Mouse (Mus musculus) midbrain, embryonic 15.5 days (tissue): ENCODE results near the gene Cpxm2. TPM values are rescaled to one million over a fixed set of nuclear protein-coding genes. Genes with fewer than 3 reads are reported as not detected.
A peak's percentile ranks its signal among the peaks of the same experiment; 100 is the strongest.

Experiments used
- ATAC-seq: fragments of 200-750 bp; cut with Nextera tagmentation; replicated peaks from 2 replicates; pipeline ENCODE4 v1.8.0; 2017; ENCODE audit warnings: moderate TSS enrichment
- H3K27ac ChIP-seq: fragments of 300-500 bp; sonication (generic); 2 replicates; pipeline ENCODE4 v1.5.1; 2015; ENCODE audit warnings: mild to moderate bottlenecking, inconsistent platforms
- H3K27me3 ChIP-seq: fragments of 300-500 bp; sonication (generic); replicated peaks from 2 replicates; pipeline ENCODE4 v1.6.1; 2015; ENCODE audit warnings: inconsistent platforms
- H3K36me3 ChIP-seq: fragments of 300-500 bp; sonication (generic); replicated peaks from 2 replicates; pipeline ENCODE4 v1.6.1; 2015; ENCODE audit warnings: inconsistent platforms
- H3K4me1 ChIP-seq: fragments of 300-500 bp; sonication (generic); 2 replicates; pipeline ENCODE4 v1.6.1; 2015; ENCODE audit warnings: inconsistent platforms
- H3K4me2 ChIP-seq: fragments of 300-500 bp; sonication (generic); 2 replicates; pipeline ENCODE4 v1.6.1; 2015; ENCODE audit warnings: inconsistent platforms, mild to moderate bottlenecking, moderate library complexity
- H3K4me3 ChIP-seq: fragments of 300-500 bp; sonication (generic); 2 replicates; pipeline ENCODE4 v1.5.1; 2015; ENCODE audit warnings: mild to moderate bottlenecking, inconsistent platforms
- H3K9ac ChIP-seq: fragments of 300-500 bp; sonication (generic); 2 replicates; pipeline ENCODE4 v1.6.1; 2015; ENCODE audit warnings: mild to moderate bottlenecking, inconsistent platforms
- H3K9me3 ChIP-seq: fragments of 300-500 bp; sonication (generic); 2 replicates; pipeline ENCODE4 v1.6.1; 2016; ENCODE audit warnings: inconsistent platforms
- WGBS: fragments of 180-500 bp; shearing (Covaris S2); methylation state at CpG from one replicate; pipeline ENCODE4 v1.1.7; 2015; ENCODE audit warnings: mixed read lengths; 5-methylcytosine and 5-hydroxymethylcytosine counted together
- polyA plus RNA-seq: library from polyadenylated mRNA; unstranded; fragments of >200 nt; fragmentation: Nextera tagmentation; extraction: Ambion mirVana; gene quantifications from 2 replicates; pipeline ENCODE4 v1.2.1, GENCODE M21; 2015

The Cpxm2 gene
- polyA plus RNA-seq, 1 experiment from 2014 or later = 1.1 TPM

DNA sequence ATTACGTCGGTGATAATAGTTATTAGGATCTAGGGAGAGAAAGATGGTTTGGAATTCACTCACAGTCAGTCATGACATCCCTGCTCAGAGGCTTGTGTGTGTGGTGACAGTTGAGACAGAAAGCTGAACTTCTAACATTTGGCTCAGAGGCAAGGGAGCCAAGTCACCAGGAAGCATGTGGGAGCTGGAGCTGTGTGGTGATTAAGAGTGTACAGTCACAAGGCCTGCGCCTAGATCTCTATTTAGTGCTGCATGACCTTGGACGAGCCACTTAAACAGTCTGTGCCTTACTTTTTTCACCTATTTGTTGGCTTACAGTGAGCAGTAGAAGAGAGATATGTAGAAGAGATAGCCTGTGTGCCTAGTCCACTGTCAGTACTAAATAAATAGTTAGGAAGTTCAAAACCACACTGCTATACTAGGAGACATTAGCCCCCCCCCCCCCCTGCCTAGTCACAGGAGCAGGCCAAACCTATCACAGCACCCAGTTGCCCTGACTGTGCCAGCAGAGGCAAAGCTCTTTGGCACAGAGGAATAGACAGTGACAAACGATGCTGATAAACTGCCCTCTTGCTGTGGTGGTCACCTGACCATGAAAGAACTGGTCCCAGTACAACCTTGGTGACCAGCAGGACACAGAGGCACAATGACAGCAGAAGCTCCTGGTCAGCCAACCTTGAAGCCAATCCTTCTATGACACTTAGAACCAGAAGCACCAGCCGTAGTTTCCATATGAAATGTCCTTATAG, 83.5 kb downstream of the Cpxm2 start:
- no peak overlapping the region for H3K27ac ChIP-seq
- H3K4me1 ChIP-seq = no peaks in the 10 kb centered on the region
- H3K9ac ChIP-seq = no peak overlapping the region
- H3K27me3 ChIP-seq = no peaks in the 10 kb centered on the region
- no peak for ATAC-seq
- no peaks in the 10 kb centered on the region for H3K36me3 ChIP-seq
- no peak overlapping the region for H3K4me2 ChIP-seq
- WGBS = 90% methylated on average over 6 of the region's 6 CpGs
- no peaks in the 10 kb centered on the region for H3K9me3 ChIP-seq
- no peak overlapping the region for H3K4me3 ChIP-seq

DNA sequence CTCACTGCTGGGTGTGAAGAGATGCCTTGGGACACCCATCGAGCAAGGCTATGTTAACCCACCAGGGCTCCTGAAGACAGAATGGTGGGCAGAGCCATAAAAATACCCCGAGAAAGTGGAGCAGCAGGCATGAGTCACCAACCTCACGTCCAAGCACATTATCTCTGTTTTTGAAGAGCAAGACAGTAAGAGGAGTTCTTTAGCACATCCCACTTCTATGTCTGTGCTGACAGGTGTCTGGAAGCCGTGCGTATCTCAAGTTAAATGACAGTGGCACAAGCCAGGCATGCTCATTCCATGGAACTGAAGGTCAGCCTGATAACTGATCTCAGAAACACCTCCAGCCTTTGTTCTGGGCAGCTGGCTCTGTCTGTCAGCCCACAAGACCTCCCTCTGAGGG, 86.6 kb downstream of the Cpxm2 start:
- no peak for ATAC-seq
- no peaks in the 10 kb centered on the region for H3K36me3 ChIP-seq
- no peak overlapping the region for H3K27ac ChIP-seq
- no peak overlapping the region for H3K4me3 ChIP-seq
- H3K4me1 ChIP-seq = no peaks in the 10 kb centered on the region
- H3K9ac ChIP-seq = no peak overlapping the region
- no peaks in the 10 kb centered on the region for H3K27me3 ChIP-seq
- WGBS = 82% methylated on average over 5 of the region's 5 CpGs
- no peak overlapping the region for H3K4me2 ChIP-seq
- H3K9me3 ChIP-seq = no peaks in the 10 kb centered on the region

DNA sequence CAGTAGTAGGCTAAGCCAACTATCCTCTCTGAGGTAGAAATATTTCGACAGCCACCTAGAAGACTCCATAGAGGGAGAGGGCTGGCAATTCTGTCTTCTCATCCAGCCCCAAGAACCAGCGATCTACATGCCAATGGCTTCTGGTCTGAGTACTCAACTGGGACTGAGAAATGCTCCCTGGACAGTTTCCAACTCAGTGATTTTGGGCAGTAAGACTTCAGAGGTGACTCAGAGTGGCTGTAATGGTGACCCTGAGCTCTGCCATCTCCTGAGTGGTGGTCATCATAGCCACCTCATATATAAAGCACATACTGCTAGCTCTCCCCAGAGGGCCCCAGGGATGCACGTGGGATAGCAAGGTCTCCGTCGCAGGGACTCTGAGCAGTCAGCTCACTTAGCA, 87.0 kb downstream of the Cpxm2 start:
- no peak overlapping the region for H3K4me3 ChIP-seq
- no peak overlapping the region for H3K27ac ChIP-seq
- no peaks in the 10 kb centered on the region for H3K9me3 ChIP-seq
- 84% methylated on average over 5 of the region's 5 CpGs for WGBS
- H3K27me3 ChIP-seq = no peaks in the 10 kb centered on the region
- H3K4me1 ChIP-seq = no peaks in the 10 kb centered on the region
- no peak for ATAC-seq
- H3K36me3 ChIP-seq = no peaks in the 10 kb centered on the region
- H3K9ac ChIP-seq = no peak overlapping the region
- no peak overlapping the region for H3K4me2 ChIP-seq

DNA sequence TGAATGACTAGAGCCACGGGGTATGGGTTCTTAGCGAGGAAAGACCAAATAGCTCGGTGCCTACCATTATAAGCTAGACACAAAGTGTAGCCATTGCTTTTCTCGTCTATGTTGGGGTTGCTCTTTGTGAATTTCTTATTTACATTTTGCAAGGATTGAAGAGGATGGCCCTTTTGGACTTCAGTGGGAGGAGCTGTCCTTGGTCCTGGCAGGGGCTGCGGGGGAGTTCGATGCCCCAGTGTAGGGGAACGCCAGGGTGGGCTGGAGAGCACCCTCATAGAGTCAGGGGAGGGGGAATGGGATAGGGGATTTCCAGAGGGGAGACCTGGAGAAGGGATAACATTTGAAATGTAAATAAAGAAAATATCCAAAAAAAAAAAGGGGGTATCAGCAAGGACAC, 94.4 kb downstream of the Cpxm2 start:
- 86% methylated on average over 7 of the region's 7 CpGs for WGBS
- no peak for ATAC-seq

DNA sequence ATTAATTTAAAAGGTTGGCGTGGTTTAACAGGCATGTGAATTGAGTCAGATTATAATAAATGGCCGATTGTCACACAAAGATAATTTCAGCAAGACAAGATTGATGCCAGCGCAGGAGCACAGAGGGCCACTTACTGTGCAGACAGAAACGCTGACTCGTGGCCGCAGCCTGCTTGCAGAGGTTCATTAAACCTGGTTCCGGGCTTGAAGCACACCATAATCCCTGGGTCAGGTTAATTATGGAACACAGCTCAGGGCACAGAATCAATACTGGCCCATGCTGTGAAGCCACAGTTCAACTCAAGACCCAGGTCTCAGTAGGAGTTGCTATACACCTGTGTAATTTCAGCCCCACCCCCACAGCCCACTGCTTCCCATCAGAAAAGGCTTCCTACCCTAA, 98.0 kb downstream of the Cpxm2 start:
- WGBS = 39% methylated on average over 7 of the region's 7 CpGs
- ATAC-seq = no peak
- H3K27ac ChIP-seq = no peak overlapping the region

More for the DNA sequence above, 94.4 kb downstream of the Cpxm2 start:
- Histone ChIP-seq H3K9me3 (no peaks in the 10 kb centered on the region), H3K36me3 (no peaks in the 10 kb centered on the region), H3K27ac (no peak overlapping the region), H3K9ac (no peak overlapping the region), H3K4me1 (peaks cover 5% of the 10 kb centered on the region), H3K4me2 (no peak overlapping the region), H3K27me3 (no peaks in the 10 kb centered on the region), H3K4me3 (no peak overlapping the region)

DNA sequence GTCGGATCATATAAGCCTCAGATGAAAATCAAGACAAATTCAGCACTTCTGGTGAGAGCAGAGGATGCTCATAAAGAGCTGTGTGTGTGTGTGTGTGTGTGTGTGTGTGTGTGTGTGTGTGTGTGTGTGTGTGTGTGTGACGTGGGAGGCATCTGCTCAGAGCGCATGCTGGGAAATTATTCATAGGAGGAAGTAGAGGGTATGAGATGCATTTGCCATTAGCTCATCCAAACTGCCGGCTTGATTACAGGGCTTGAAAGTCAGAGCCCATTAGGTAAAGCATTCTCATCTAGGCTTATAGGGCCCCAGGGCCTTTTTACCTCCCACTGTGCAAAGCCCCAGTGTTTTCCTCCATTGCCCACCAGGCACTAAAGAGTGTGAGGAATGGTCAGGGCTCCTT, 107.9 kb downstream of the Cpxm2 start:
- Histone ChIP-seq H3K4me1 (no peaks in the 10 kb centered on the region), H3K36me3 (no peaks in the 10 kb centered on the region), H3K9me3 (no peaks in the 10 kb centered on the region), H3K27me3 (no peaks in the 10 kb centered on the region), H3K4me3 (no peak overlapping the region), H3K9ac (no peak overlapping the region), H3K27ac (no peak overlapping the region), H3K4me2 (no peak overlapping the region)
- 61% methylated on average over 4 of the region's 4 CpGs for WGBS
- no peak for ATAC-seq

More for the DNA sequence above, 98.0 kb downstream of the Cpxm2 start:
- Histone ChIP-seq H3K4me3 (no peak overlapping the region), H3K36me3 (no peaks in the 10 kb centered on the region), H3K27me3 (no peaks in the 10 kb centered on the region), H3K4me2 (no peak overlapping the region), H3K9me3 (no peaks in the 10 kb centered on the region), H3K4me1 (peaks cover 5% of the 10 kb centered on the region), H3K9ac (no peak overlapping the region)

DNA sequence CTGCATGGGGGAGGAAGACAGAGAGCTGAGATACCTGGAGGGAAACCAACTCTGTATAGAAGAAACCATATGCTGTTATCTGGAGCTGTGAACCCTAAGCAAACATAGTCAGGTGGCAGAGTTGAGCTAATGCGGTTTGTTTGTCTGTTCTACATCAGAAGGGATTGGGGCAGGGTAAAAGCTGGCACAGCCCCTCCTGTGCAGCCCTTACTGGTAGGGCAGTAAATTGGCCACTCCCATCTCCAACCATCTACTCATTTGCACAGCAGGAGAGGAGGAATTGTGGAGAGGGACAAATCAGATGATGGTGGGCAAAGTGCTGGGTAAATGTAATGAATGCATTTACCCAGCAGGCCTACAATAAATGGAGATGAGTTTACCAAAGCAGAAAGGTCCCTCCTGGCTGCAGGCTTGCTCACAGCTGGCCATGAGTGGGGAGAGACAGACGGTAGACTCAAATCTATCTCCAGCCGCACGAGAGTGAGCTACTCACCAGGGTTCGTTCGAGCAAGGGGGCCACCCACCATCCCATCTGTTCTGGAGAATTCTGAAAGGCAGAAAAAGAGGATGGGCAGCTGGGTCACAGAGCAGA, 122.5 kb downstream of the Cpxm2 start:
- Histone ChIP-seq H3K4me3 (no peak overlapping the region), H3K36me3 (no peaks in the 10 kb centered on the region), H3K9me3 (no peaks in the 10 kb centered on the region), H3K27ac (no peak overlapping the region), H3K4me1 (no peaks in the 10 kb centered on the region), H3K27me3 (no peaks in the 10 kb centered on the region), H3K9ac (no peak overlapping the region), H3K4me2 (no peak overlapping the region)
- ATAC-seq = no peak
- 61% methylated on average over 6 of the region's 6 CpGs for WGBS

DNA sequence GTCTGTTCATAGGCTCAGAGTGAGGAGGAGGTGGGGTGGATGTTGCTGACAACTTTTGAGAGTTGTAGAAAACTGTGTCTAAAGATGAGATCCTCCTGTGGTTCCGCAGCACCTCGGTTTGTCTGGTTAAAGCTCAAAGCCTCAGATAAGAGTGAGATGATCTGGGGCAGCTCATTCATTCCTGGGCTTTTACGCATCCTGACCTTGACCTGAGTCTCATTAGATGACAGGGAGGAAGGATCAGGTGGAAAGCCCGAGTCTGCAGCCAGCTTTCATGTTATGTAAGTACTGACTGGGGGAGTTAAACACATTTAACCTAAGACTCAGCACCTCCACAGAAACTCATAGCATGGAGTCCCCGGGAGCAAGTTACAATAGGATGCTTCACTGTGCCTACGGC, 127.9 kb downstream of the Cpxm2 start:
- no peak overlapping the region for H3K4me2 ChIP-seq
- ATAC-seq = no peak
- WGBS = 75% methylated on average over 6 of the region's 6 CpGs
- H3K4me1 ChIP-seq = no peaks in the 10 kb centered on the region
- no peak overlapping the region for H3K4me3 ChIP-seq
- no peaks in the 10 kb centered on the region for H3K36me3 ChIP-seq
- no peak overlapping the region for H3K27ac ChIP-seq
- no peaks in the 10 kb centered on the region for H3K9me3 ChIP-seq
- H3K9ac ChIP-seq = no peak overlapping the region
- no peaks in the 10 kb centered on the region for H3K27me3 ChIP-seq

DNA sequence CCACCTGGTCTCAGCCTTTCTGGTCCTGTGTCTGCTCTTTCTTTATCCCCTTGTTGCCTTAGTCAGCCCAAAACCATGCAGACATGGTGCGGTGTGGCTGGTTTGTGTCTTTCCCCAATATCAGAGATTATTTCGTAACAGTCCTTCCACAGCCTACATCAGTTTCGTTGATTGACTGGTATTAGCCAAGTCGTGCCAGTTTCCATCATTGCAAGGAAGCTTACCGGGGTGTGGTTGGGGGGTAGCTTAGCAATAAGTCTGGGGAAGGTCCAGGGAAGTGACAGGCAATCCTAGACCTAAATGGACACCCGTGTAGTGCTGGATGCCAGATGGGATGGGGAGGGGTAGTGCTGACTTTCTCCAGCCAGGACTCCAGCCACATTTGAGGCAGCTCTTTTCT, 128.9 kb downstream of the Cpxm2 start:
- Histone ChIP-seq H3K36me3 (no peaks in the 10 kb centered on the region), H3K9me3 (no peaks in the 10 kb centered on the region), H3K9ac (no peak overlapping the region), H3K4me3 (no peak overlapping the region), H3K4me1 (no peaks in the 10 kb centered on the region), H3K4me2 (no peak overlapping the region), H3K27ac (no peak overlapping the region), H3K27me3 (no peaks in the 10 kb centered on the region)
- 64% methylated on average over 6 of the region's 6 CpGs for WGBS
- ATAC-seq = no peak

DNA sequence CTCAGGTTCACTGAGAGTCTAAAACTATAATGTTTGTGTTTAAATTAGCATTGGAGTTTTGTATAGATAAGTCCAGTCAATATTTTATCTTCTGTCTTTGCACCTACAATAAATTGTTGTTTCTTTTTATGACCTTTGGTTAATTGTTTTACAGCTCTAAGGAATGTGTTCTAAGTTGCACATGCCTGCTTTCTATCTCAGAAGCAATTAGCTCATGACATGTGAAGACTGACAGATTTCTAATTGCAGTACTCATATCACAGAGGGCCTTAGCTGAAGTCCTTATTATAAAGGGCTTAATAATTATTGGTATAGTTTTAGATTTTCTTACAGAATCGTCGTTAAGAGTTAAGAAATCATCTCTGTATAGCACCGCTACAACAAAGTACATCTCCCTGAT, 138.6 kb downstream of the Cpxm2 start:
- no peaks in the 10 kb centered on the region for H3K36me3 ChIP-seq
- no peaks in the 10 kb centered on the region for H3K9me3 ChIP-seq
- no peak overlapping the region for H3K4me3 ChIP-seq
- H3K4me2 ChIP-seq = no peak overlapping the region
- WGBS = 78% methylated on average over 3 of the region's 3 CpGs
- no peak overlapping the region for H3K27ac ChIP-seq
- peaks cover 19% of the 10 kb centered on the region for H3K4me1 ChIP-seq
- H3K27me3 ChIP-seq = no peaks in the 10 kb centered on the region
- H3K9ac ChIP-seq = no peak overlapping the region
- no peak for ATAC-seq

DNA sequence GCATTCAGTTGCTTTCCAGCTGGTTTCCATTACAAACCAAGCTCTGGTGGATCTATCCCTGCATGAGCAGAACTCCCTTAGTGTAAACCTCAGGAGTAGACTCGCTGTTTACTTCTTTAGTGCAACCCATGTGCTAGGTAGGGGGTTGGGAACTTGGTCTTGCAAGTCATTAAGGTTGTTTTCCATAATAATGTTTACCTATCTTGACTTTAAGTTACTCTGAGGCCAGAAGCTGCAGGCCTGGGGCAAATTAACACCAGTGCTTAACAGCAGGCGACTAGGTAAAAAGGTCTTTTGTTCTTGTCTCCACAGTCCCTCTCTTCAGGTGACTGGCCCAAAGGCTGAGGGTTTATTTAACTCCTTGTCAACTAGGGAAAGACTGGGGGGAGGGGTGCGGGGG, 139.3 kb downstream of the Cpxm2 start:
- H3K9ac ChIP-seq = no peak overlapping the region
- no peak for ATAC-seq
- H3K4me1 ChIP-seq = peaks cover 19% of the 10 kb centered on the region
- no peaks in the 10 kb centered on the region for H3K27me3 ChIP-seq
- H3K27ac ChIP-seq = no peak overlapping the region
- no peaks in the 10 kb centered on the region for H3K9me3 ChIP-seq
- WGBS = 10% methylated on average over 3 of the region's 3 CpGs
- H3K36me3 ChIP-seq = no peaks in the 10 kb centered on the region
- H3K4me2 ChIP-seq = no peak overlapping the region
- H3K4me3 ChIP-seq = no peak overlapping the region

DNA sequence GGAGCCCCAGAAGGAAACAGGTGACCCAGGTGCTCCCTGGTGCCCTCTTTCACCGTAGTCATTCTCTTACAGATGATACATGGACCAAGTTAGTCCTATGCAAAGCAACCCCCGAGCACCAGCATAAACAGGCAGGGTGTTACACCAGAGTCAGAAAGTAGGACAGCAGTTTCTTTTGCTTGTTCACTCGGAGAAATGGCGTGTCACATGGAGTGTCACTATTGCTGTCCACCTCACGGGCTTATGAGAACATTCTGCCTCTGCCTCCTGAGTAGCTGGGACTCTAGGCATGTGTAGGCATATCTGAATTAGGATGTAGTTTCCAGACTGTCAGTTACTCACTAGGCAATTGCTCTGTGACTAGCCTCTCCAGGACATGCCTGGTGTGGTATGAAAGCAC, 140.6 kb downstream of the Cpxm2 start:
- Histone ChIP-seq H3K9me3 (no peaks in the 10 kb centered on the region), H3K36me3 (no peaks in the 10 kb centered on the region), H3K9ac (no peak overlapping the region), H3K4me1 (peaks cover 19% of the 10 kb centered on the region), H3K4me2 (no peak overlapping the region), H3K27ac (peak overlapping the region; percentile 4; the same call in 1 of the 2 replicates), H3K4me3 (no peak overlapping the region), H3K27me3 (no peaks in the 10 kb centered on the region)
- WGBS = 78% methylated on average over 5 of the region's 5 CpGs
- ATAC-seq = no peak; the same call in 1 of the 2 replicates
